Mouse (Mus musculus): ENCODE data around the gene Errfi1.

DNA sequence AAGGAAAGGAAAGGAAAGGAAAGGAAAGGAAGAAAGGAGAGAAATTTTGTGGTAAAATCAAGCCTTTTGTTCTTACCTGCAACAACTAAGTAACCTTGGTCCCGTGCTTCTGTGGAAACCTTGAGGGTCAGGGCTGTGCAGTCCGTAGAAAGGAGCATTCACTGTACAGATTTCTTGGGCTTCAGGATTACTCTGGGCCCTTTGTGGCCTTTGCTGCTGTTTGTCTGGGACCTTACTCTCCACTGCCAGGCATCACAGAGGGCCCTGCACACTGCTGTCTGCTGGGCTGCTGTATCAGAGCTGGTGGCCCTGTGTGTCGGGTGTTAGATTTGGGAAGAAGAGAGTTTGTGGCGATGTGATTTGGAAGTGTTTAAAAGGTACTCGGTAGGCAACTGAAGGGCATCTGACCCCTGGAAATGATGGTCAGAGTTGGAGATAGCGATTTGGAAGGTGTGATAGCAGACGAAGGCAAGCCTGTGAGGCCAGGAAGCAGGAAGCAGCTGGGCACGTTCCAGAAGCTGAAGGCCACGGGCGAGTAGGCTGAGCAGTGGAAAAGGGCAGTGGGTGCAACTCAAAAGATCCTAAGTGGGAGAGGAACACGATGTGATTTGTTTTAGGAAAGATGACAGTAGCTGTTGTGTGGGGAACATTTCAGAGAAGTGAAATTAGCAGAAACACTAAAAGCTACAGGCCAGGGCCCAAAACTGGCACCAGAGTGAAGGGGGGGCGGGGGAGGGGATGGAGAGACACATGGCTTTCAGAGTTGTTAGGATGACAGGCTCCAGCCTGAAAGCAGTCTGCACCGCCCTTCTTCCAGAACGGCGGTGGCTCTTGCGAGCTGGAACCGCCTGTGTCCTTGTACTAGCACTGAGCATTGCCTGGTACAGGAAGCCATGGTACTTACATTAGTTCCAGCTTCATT, 15.8 kb downstream of the Errfi1 start:
- TF ChIP-seq POLR2A (IDR thresholded peaks at IDR 0.05; ENCODE audit: borderline replicate concordance, extremely low read depth, low read depth, low read length) (peak; percentile 26; the same call in 1 of the 2 replicates), CTCF (IDR thresholded peaks at IDR 0.05; ENCODE audit: insufficient read depth, low read length) (no peak)
